Mouse (Mus musculus): ENCODE measurements around the gene Stx1a. TPM values are rescaled to one million over a fixed set of nuclear protein-coding genes. Genes with fewer than 3 reads are reported as not detected.

Gene Stx1a
- polyA plus RNA-seq, 1 experiment: 4.1 TPM

- Histone ChIP-seq H3K27me3 (replicated peaks; ENCODE audit: control insufficient read depth, insufficient read depth, low read length) (no peaks in the 10 kb centered on the region), H3K4me1 (ENCODE audit: control insufficient read depth, insufficient read depth, low read length) (peaks cover 10% of the 10 kb centered on the region; the same call in 1 of the 2 replicates), H3K27ac (ENCODE audit: insufficient read depth, low read depth, low read length) (no peak overlapping the region), H3K4me3 (ENCODE audit: insufficient read depth, low read depth, low read length) (no peak overlapping the region), H3K36me3 (ENCODE audit: control insufficient read depth, insufficient read depth, low read length) (no peaks in the 10 kb centered on the region)
- 89% methylated on average over 2 of the region's 2 CpGs for WGBS
- TF ChIP-seq POLR2A (IDR thresholded peaks at IDR 0.05; ENCODE audit: low read depth, low read length) (no peak), CTCF (conservative IDR thresholded peaks at IDR 0.05; ENCODE audit: insufficient read depth, insufficient read length, low read depth, low read length) (no peak)
- no peak for DNase-seq
These were observed 56.3 kb downstream of the Stx1a start for GRCm38 (mm10) chr5:135079578-135079977.

GRCm38 (mm10) chr5:135080539-135080938 is 57.3 kb downstream of the Stx1a start:
- WGBS: 66% methylated on average over 5 of the region's 5 CpGs
- no peak for TF ChIP-seq POLR2A (IDR thresholded peaks at IDR 0.05; ENCODE audit: low read depth, low read length)
- Histone ChIP-seq H3K27ac (ENCODE audit: insufficient read depth, low read depth, low read length) (no peak overlapping the region), H3K4me3 (ENCODE audit: insufficient read depth, low read depth, low read length) (no peak overlapping the region), H3K4me1 (ENCODE audit: control insufficient read depth, insufficient read depth, low read length) (peaks cover 10% of the 10 kb centered on the region; the same call in 1 of the 2 replicates), H3K36me3 (ENCODE audit: control insufficient read depth, insufficient read depth, low read length) (no peaks in the 10 kb centered on the region), H3K27me3 (replicated peaks; ENCODE audit: control insufficient read depth, insufficient read depth, low read length) (no peaks in the 10 kb centered on the region)
- DNase-seq: peak; percentile 71

DNA sequence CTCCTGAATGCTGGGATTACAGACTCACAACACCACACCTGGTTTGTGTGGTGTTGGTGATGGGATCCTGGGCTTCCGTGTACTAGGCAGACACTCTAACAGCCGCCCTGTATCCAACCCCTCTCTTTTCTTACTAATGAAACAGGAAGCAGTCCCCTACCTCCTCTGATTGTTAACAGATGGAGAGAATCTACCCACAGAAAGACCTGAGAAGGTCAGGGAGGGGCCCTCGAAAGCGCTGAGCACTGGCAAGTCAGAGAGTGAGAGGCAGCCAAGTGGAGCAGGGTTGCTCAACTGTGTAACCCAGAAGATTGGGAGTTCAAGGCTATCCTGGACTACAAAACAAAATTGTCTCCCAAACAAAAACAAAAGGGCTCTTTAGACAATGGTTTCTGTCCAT is 63.6 kb downstream of the Stx1a start:
- Histone ChIP-seq H3K36me3 (ENCODE audit: control insufficient read depth, insufficient read depth, low read length) (no peaks in the 10 kb centered on the region), H3K4me3 (ENCODE audit: insufficient read depth, low read depth, low read length) (no peak overlapping the region), H3K27me3 (replicated peaks; ENCODE audit: control insufficient read depth, insufficient read depth, low read length) (no peaks in the 10 kb centered on the region), H3K27ac (ENCODE audit: insufficient read depth, low read depth, low read length) (no peak overlapping the region), H3K4me1 (ENCODE audit: control insufficient read depth, insufficient read depth, low read length) (no peaks in the 10 kb centered on the region)
- DNase-seq: no peak
- WGBS: 41% methylated on average over 4 of the region's 4 CpGs
- TF ChIP-seq POLR2A (IDR thresholded peaks at IDR 0.05; ENCODE audit: low read depth, low read length) (no peak), CTCF (conservative IDR thresholded peaks at IDR 0.05; ENCODE audit: insufficient read depth, insufficient read length, low read depth, low read length) (no peak)

DNA sequence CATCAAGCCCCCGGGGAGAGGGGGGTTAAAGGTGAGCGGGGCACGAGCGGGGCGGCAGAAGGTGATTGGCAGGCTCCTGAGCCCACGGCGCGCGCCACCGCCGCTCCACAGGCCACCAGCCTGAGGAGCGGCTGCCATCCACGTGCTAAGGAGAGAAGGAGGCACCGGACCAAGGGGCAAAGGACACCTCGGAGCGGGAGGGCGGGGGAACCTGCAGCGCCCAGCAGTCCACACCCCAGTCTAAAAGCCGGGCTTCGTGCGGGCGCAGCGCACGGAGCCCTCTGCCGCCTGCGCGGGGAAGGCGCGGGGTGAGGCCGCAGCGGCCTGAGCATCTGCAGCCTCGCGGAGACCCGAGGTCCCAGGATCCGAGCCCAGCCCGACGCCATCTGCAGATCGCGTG is 66.4 kb downstream of the Stx1a start, which contains the start of gene Mlxipl:
Mlxipl (plus strand) TSS at position 238 of the 400 bp plus-strand sequence.
- Histone ChIP-seq H3K4me1 (ENCODE audit: control insufficient read depth, insufficient read depth, low read length) (no peaks in the 10 kb centered on the region), H3K27me3 (replicated peaks; ENCODE audit: control insufficient read depth, insufficient read depth, low read length) (no peaks in the 10 kb centered on the region)
- DNase-seq: peak; percentile 90

More for the DNA sequence above, 66.4 kb downstream of the Stx1a start, which contains the start of gene Mlxipl:
- 6% methylated on average over 39 of the region's 39 CpGs for WGBS
- peak; percentile 36; the same call in 1 of the 2 replicates for TF ChIP-seq CTCF (conservative IDR thresholded peaks at IDR 0.05; ENCODE audit: insufficient read depth, insufficient read length, low read depth, low read length)
- TF ChIP-seq POLR2A (IDR thresholded peaks at IDR 0.05; ENCODE audit: low read depth, low read length): no peak
- Histone ChIP-seq H3K36me3 (ENCODE audit: control insufficient read depth, insufficient read depth, low read length) (no peaks in the 10 kb centered on the region), H3K27ac (ENCODE audit: insufficient read depth, low read depth, low read length) (no peak within 1 kb of the TSS), H3K4me3 (ENCODE audit: insufficient read depth, low read depth, low read length) (no peak within 1 kb of the TSS)

Other genes with a start within 250 kb of the Stx1a start
- gene Tmem270, start 116.7 kb upstream of the Stx1a start, polyA plus RNA-seq (2012; rRNA removed): 0.09 TPM in 1 of 2 replicates, not detected in the other
- not detected in 2 replicates for gene Cldn13, start 108.0 kb upstream of the Stx1a start, polyA plus RNA-seq (2012; rRNA removed)
- 33.7 and 38.0 TPM in 2 replicates for gene Mettl27, start 91.1 kb upstream of the Stx1a start, polyA plus RNA-seq (2012; rRNA removed)
- 37.5 and 44.1 TPM in 2 replicates for gene Cldn4, start 76.5 kb upstream of the Stx1a start, polyA plus RNA-seq (2012; rRNA removed)
- 26.7 and 36.7 TPM in 2 replicates for gene Cldn3, start 37.3 kb upstream of the Stx1a start, polyA plus RNA-seq (2012; rRNA removed)
- gene Abhd11, start 14.3 kb upstream of the Stx1a start, polyA plus RNA-seq (2012; rRNA removed): 111 and 121 TPM in 2 replicates
- gene Dnajc30, start 40.7 kb downstream of the Stx1a start, polyA plus RNA-seq (2012; rRNA removed): 47.3 and 63.3 TPM in 2 replicates
- 50.4 and 50.7 TPM in 2 replicates for gene Bud23, start 41.5 kb downstream of the Stx1a start, polyA plus RNA-seq (2012; rRNA removed)
- 7.3 and 8.7 TPM in 2 replicates for gene Vps37d, start 54.8 kb downstream of the Stx1a start, polyA plus RNA-seq (2012; rRNA removed)
- 144 and 170 TPM in 2 replicates for gene Mlxipl, start 66.4 kb downstream of the Stx1a start, polyA plus RNA-seq (2012; rRNA removed)
- gene Tbl2, start 126.2 kb downstream of the Stx1a start, polyA plus RNA-seq (2012; rRNA removed): 10.1 and 10.2 TPM in 2 replicates
- gene Bcl7b, start 144.8 kb downstream of the Stx1a start, polyA plus RNA-seq (2012; rRNA removed): 36.7 and 47.9 TPM in 2 replicates
- 16.5 and 18.7 TPM in 2 replicates for gene Baz1b, start 163.8 kb downstream of the Stx1a start, polyA plus RNA-seq (2012; rRNA removed)
- 0.67 and 0.83 TPM in 2 replicates for gene Fzd9, start 227.7 kb downstream of the Stx1a start, polyA plus RNA-seq (2012; rRNA removed)